Mouse (Mus musculus): ENCODE measurements around the gene Sgk2. TPM values are rescaled to one million over a fixed set of nuclear protein-coding genes. Genes with fewer than 3 reads are reported as not detected.

The Sgk2 gene
- total RNA-seq (2023) = not detected

GRCm38 (mm10) chr2:162987218-162987617 lies at the start of gene Sgk2:
Gene Sgk2 (plus strand): TSS chr2:162987330.

GRCm38 (mm10) chr2:162943148-162943846 lies 43.8 kb upstream of the Sgk2 start, which contains the start of gene L3mbtl1:
Gene L3mbtl1 (plus strand): TSS chr2:162943472.

GRCm38 (mm10) chr2:163016916-163017743 lies 30.0 kb downstream of the Sgk2 start, which contains the start of gene Ift52:
Gene Ift52 (plus strand): TSS chr2:163017354.

GRCm38 (mm10) chr2:163054335-163054840 lies 67.3 kb downstream of the Sgk2 start, which contains the start of gene Mybl2:
Gene Mybl2 (plus strand): TSS chr2:163054687.

Other genes with a start within 250 kb of the Sgk2 start
- 391 TPM for gene Srsf6, start 55.8 kb upstream of the Sgk2 start, total RNA-seq (2023)
- 0.23 TPM for gene L3mbtl1, start 43.9 kb upstream of the Sgk2 start, total RNA-seq (2023)
- 29.6 TPM for gene Ift52, start 30.0 kb downstream of the Sgk2 start, total RNA-seq (2023)
- 4.4 TPM for gene Mybl2, start 67.4 kb downstream of the Sgk2 start, total RNA-seq (2023)
- not detected for gene Gtsf1l, start 100.5 kb downstream of the Sgk2 start, total RNA-seq (2023)
- 0.82 TPM for gene Tox2, start 215.8 kb downstream of the Sgk2 start, total RNA-seq (2023)

All from CD4-positive naive resting alpha-beta T cell, adult 76 days (primary cell).